Mouse (Mus musculus) CD4-positive, CD25-positive, alpha-beta regulatory T cell, adult 2 months (primary cell): ENCODE results near the gene Ykt6.
A peak's percentile ranks its signal among the peaks of the same experiment; 100 is the strongest.

Source experiments
- DNase-seq: peaks from one replicate; pipeline ENCODE4 v3.0.0-alpha.2; 2012; ENCODE audit warnings: low read depth, low spot score

Ykt6 gene

GRCm38 (mm10) chr11:5948546-5949250 lies 6.8 kb upstream of the Ykt6 start:
- DNase-seq, result no peak

- DNase-seq, result no peak
Measured at GRCm38 (mm10) chr11:5949586-5950352, 5.7 kb upstream of the Ykt6 start, which contains the start of gene Gck. Gck (minus strand) TSS chr11:5950081.

GRCm38 (mm10) chr11:5952501-5952900 lies 3.0 kb upstream of the Ykt6 start:
- no peak for DNase-seq

GRCm38 (mm10) chr11:5953130-5953765 lies 2.2 kb upstream of the Ykt6 start:
- DNase-seq, result peak; percentile 66

- no peak for DNase-seq
Measured at GRCm38 (mm10) chr11:5954435-5954834, 1.1 kb upstream of the Ykt6 start.

GRCm38 (mm10) chr11:5954965-5955504 lies 458 bp upstream of the Ykt6 start:
- peak; percentile 69 for DNase-seq

- DNase-seq, result no peak
Measured at GRCm38 (mm10) chr11:5960051-5960450, 4.6 kb downstream of the Ykt6 start.

- DNase-seq, result no peak
Measured at GRCm38 (mm10) chr11:5965865-5966264, 10.4 kb downstream of the Ykt6 start.

GRCm38 (mm10) chr11:5966751-5967150 lies 11.3 kb downstream of the Ykt6 start:
- no peak for DNase-seq

- DNase-seq, result no peak
Measured at GRCm38 (mm10) chr11:5968223-5968622, 12.7 kb downstream of the Ykt6 start.

GRCm38 (mm10) chr11:5971202-5971601 lies 15.7 kb downstream of the Ykt6 start:
- DNase-seq, result no peak

- no peak for DNase-seq
Measured at GRCm38 (mm10) chr11:5973151-5973550, 17.7 kb downstream of the Ykt6 start.

- no peak for DNase-seq
Measured at GRCm38 (mm10) chr11:5974053-5974452, 18.6 kb downstream of the Ykt6 start.

GRCm38 (mm10) chr11:5975068-5975467 lies 19.6 kb downstream of the Ykt6 start:
- DNase-seq, result no peak

- no peak for DNase-seq
Measured at GRCm38 (mm10) chr11:5976106-5976505, 20.6 kb downstream of the Ykt6 start.

GRCm38 (mm10) chr11:5979088-5979487 lies 23.6 kb downstream of the Ykt6 start:
- no peak for DNase-seq

GRCm38 (mm10) chr11:5980108-5980507 lies 24.6 kb downstream of the Ykt6 start:
- no peak for DNase-seq

GRCm38 (mm10) chr11:5980561-5980960 lies 25.1 kb downstream of the Ykt6 start:
- DNase-seq, result no peak

- no peak for DNase-seq
Measured at GRCm38 (mm10) chr11:5981323-5981722, 25.8 kb downstream of the Ykt6 start.

GRCm38 (mm10) chr11:5983629-5984028 lies 28.1 kb downstream of the Ykt6 start:
- DNase-seq, result no peak

- no peak for DNase-seq
Measured at GRCm38 (mm10) chr11:5988126-5988525, 32.6 kb downstream of the Ykt6 start.

GRCm38 (mm10) chr11:5989954-5990593 lies 34.6 kb downstream of the Ykt6 start:
- DNase-seq, result no peak
